Mouse (Mus musculus): ENCODE data around the gene Depdc1b. TPM values are rescaled to one million over a fixed set of nuclear protein-coding genes. Genes with fewer than 3 reads are reported as not detected.

Gene Depdc1b
- total RNA-seq, 1 experiment: 18.2 TPM

DNA sequence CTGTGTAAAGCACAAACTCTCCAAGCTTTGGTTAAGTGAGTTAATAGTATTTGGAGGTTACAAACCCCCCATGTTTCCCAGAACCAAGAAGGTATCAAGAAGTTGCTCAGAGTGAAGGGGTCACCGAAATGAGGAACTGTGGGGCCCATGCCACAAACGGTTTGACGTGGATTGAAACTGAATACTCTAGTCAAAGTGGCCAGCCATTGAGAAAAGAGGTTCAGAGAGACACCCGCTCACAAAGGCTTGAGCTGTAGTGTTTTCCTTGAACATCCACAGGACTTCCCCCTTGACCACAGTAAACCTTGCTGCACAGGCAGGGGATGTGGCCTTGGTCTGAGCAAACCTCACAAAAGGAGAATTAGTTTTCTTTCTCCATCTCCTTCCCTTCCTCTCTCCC lies 88.2 kb downstream of the Depdc1b start:
- DNase-seq (ENCODE audit: low read depth, low spot score): no peak
- Histone ChIP-seq H3K4me3 (ENCODE audit: insufficient read depth in 1 of 2, low read depth in 1 of 2, low read length in 2 of 2, poor library complexity in 1 of 2, severe bottlenecking in 1 of 2) (no peak overlapping the region), H3K36me3 (ENCODE audit: control insufficient read depth, insufficient read depth, low read length, poor library complexity, severe bottlenecking) (no peaks in the 10 kb centered on the region), H3K9me3 (ENCODE audit: control insufficient read depth, insufficient read depth, low read depth, low read length) (no peaks in the 10 kb centered on the region), H3K9ac (ENCODE audit: insufficient read depth, low read depth, low read length, poor library complexity, severe bottlenecking) (no peak overlapping the region), H3K27ac (ENCODE audit: insufficient read depth, low read depth, low read length, poor library complexity, severe bottlenecking) (no peak overlapping the region), H3K4me1 (ENCODE audit: control insufficient read depth in 2 of 2, insufficient read depth in 2 of 2, low read length in 2 of 2, poor library complexity in 1 of 2) (no peaks in the 10 kb centered on the region)
- TF ChIP-seq HCFC1 (IDR thresholded peaks at IDR 0.05; ENCODE audit: borderline replicate concordance, insufficient read depth, low read length): no peak
- TF ChIP-seq MAFK (IDR thresholded peaks at IDR 0.05; ENCODE audit: insufficient read depth, low read depth, low read length): no peak
- TF ChIP-seq ZNF384 (IDR thresholded peaks at IDR 0.05; ENCODE audit: low read depth, low read length): no peak
- no peak for TF ChIP-seq ZC3H11A (IDR thresholded peaks at IDR 0.05; ENCODE audit: borderline replicate concordance, low read depth, low read length)
- no peak for TF ChIP-seq CHD2 (IDR thresholded peaks at IDR 0.05; ENCODE audit: low read depth, low read length)
- in situ Hi-C loops (cut with MboI; ENCODE audit: low sequenced_read_pairs in 2 of 2, unreplicated experiment in 2 of 2): loop anchor here in 1 of 2 experiments (25.0 kb wide), 1 partner anchor 808 kb away; no protein-coding TSS in a partner anchor

DNA sequence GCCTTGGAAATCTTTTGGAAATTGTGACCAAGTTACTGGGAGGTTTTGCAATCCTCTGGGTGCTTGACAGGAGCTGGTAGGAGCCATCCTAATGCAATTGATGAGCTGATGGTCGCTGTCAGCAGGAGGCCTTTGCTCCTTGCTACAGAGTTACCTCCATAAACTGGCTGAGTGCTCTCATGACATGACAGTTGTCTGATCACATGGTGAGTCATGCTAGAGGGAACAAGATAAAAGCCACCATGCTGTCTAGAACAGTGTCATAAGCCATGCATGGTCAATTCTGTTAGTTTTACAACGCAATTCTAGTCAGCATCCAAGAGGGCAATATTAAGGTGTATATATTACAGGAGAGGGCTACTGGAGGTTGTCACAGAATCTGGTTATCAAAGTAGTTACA lies 99.3 kb downstream of the Depdc1b start:
- H3K9me3 ChIP-seq (ENCODE audit: control insufficient read depth, insufficient read depth, low read depth, low read length): no peaks in the 10 kb centered on the region
- H3K27ac ChIP-seq (ENCODE audit: insufficient read depth, low read depth, low read length, poor library complexity, severe bottlenecking): no peak overlapping the region
- TF ChIP-seq ZC3H11A (IDR thresholded peaks at IDR 0.05; ENCODE audit: borderline replicate concordance, low read depth, low read length): no peak
- no peak for DNase-seq (ENCODE audit: low read depth, low spot score)
- no peak overlapping the region for H3K4me3 ChIP-seq (ENCODE audit: insufficient read depth in 1 of 2, low read depth in 1 of 2, low read length in 2 of 2, poor library complexity in 1 of 2, severe bottlenecking in 1 of 2)
- in situ Hi-C loops (cut with MboI; ENCODE audit: low sequenced_read_pairs in 2 of 2, unreplicated experiment in 2 of 2): loop anchor here in 1 of 2 experiments (25.0 kb wide), 1 partner anchor 797 kb away; no protein-coding TSS in a partner anchor
- no peaks in the 10 kb centered on the region for H3K4me1 ChIP-seq (ENCODE audit: control insufficient read depth in 2 of 2, insufficient read depth in 2 of 2, low read length in 2 of 2, poor library complexity in 1 of 2)
- no peaks in the 10 kb centered on the region for H3K36me3 ChIP-seq (ENCODE audit: control insufficient read depth, insufficient read depth, low read length, poor library complexity, severe bottlenecking)
- H3K9ac ChIP-seq (ENCODE audit: insufficient read depth, low read depth, low read length, poor library complexity, severe bottlenecking): no peak overlapping the region

- no peak for DNase-seq (ENCODE audit: low read depth, low spot score)
- Histone ChIP-seq H3K36me3 (ENCODE audit: control insufficient read depth, insufficient read depth, low read length, poor library complexity, severe bottlenecking) (no peaks in the 10 kb centered on the region), H3K9me3 (ENCODE audit: control insufficient read depth, insufficient read depth, low read depth, low read length) (no peaks in the 10 kb centered on the region), H3K4me3 (ENCODE audit: insufficient read depth in 1 of 2, low read depth in 1 of 2, low read length in 2 of 2, poor library complexity in 1 of 2, severe bottlenecking in 1 of 2) (no peak overlapping the region), H3K27ac (ENCODE audit: insufficient read depth, low read depth, low read length, poor library complexity, severe bottlenecking) (no peak overlapping the region), H3K9ac (ENCODE audit: insufficient read depth, low read depth, low read length, poor library complexity, severe bottlenecking) (no peak overlapping the region), H3K4me1 (ENCODE audit: control insufficient read depth in 2 of 2, insufficient read depth in 2 of 2, low read length in 2 of 2, poor library complexity in 1 of 2) (no peaks in the 10 kb centered on the region)
- TF ChIP-seq ZC3H11A (IDR thresholded peaks at IDR 0.05; ENCODE audit: borderline replicate concordance, low read depth, low read length): no peak
- no peak for TF ChIP-seq ZNF384 (IDR thresholded peaks at IDR 0.05; ENCODE audit: low read depth, low read length)
- TF ChIP-seq HCFC1 (IDR thresholded peaks at IDR 0.05; ENCODE audit: borderline replicate concordance, insufficient read depth, low read length): no peak
- no peak for TF ChIP-seq MAFK (IDR thresholded peaks at IDR 0.05; ENCODE audit: insufficient read depth, low read depth, low read length)
- no peak for TF ChIP-seq CHD2 (IDR thresholded peaks at IDR 0.05; ENCODE audit: low read depth, low read length)
- in situ Hi-C loops (cut with MboI; ENCODE audit: low sequenced_read_pairs in 2 of 2, unreplicated experiment in 2 of 2): loop anchor here in 1 of 2 experiments (25.0 kb wide), 1 partner anchor 793 kb away; no protein-coding TSS in a partner anchor
Observed at GRCm38 (mm10) chr13:108418741-108419507, 102.8 kb downstream of the Depdc1b start.

DNA sequence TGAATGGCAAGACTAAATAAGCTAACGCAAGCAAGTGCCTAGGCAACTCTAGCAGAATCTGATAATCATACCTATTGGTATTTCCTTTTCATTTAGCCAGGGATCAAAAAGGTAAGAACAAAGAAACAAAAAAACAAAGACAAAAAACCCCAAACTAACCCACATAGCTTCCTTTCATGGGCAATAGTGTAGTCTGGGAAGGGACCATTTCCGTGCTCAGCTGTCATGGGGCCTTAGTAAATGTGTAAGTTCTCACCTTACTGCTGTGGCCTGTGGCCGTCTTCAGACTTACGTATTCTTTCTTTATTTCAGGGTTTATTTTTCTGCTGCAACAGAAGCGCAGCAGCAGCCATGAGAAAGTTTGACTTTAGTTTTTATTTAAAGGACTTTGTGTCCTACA lies 110.2 kb downstream of the Depdc1b start:
- no peaks in the 10 kb centered on the region for H3K4me1 ChIP-seq (ENCODE audit: control insufficient read depth in 2 of 2, insufficient read depth in 2 of 2, low read length in 2 of 2, poor library complexity in 1 of 2)
- DNase-seq (ENCODE audit: low read depth, low spot score): no peak
- no peak overlapping the region for H3K9ac ChIP-seq (ENCODE audit: insufficient read depth, low read depth, low read length, poor library complexity, severe bottlenecking)
- no peaks in the 10 kb centered on the region for H3K36me3 ChIP-seq (ENCODE audit: control insufficient read depth, insufficient read depth, low read length, poor library complexity, severe bottlenecking)
- no peaks in the 10 kb centered on the region for H3K9me3 ChIP-seq (ENCODE audit: control insufficient read depth, insufficient read depth, low read depth, low read length)
- no peak for TF ChIP-seq HCFC1 (IDR thresholded peaks at IDR 0.05; ENCODE audit: borderline replicate concordance, insufficient read depth, low read length)
- TF ChIP-seq MAFK (IDR thresholded peaks at IDR 0.05; ENCODE audit: insufficient read depth, low read depth, low read length): no peak
- TF ChIP-seq ZC3H11A (IDR thresholded peaks at IDR 0.05; ENCODE audit: borderline replicate concordance, low read depth, low read length): no peak
- no peak for TF ChIP-seq CHD2 (IDR thresholded peaks at IDR 0.05; ENCODE audit: low read depth, low read length)
- TF ChIP-seq ZNF384 (IDR thresholded peaks at IDR 0.05; ENCODE audit: low read depth, low read length): no peak
- in situ Hi-C loops (cut with MboI; ENCODE audit: low sequenced_read_pairs in 2 of 2, unreplicated experiment in 2 of 2): no loop called here
- H3K27ac ChIP-seq (ENCODE audit: insufficient read depth, low read depth, low read length, poor library complexity, severe bottlenecking): no peak overlapping the region
- H3K4me3 ChIP-seq (ENCODE audit: insufficient read depth in 1 of 2, low read depth in 1 of 2, low read length in 2 of 2, poor library complexity in 1 of 2, severe bottlenecking in 1 of 2): no peak overlapping the region

Measured in ES-E14 (cell line).